Mouse (Mus musculus): Measurements from ENCODE around the gene Cdk11b. TPM values are rescaled to one million over a fixed set of nuclear protein-coding genes. Genes with fewer than 3 reads are reported as not detected.

The Cdk11b gene
- total and polyA plus RNA-seq, 2 experiments from 2014 or later = 15.3 to 36.8 TPM

GRCm38 (mm10) chr4:155690571-155691375 lies 66.1 kb downstream of the Cdk11b start:
- Histone ChIP-seq H3K9me3 (replicated peaks; ENCODE audit: control insufficient read depth, low read length) (no peaks in the 10 kb centered on the region), H3K27me3 (ENCODE audit: control insufficient read depth, insufficient read depth, low read length) (peaks cover 14% of the 10 kb centered on the region; the same call in 1 of the 2 replicates), H3K4me2 (ENCODE audit: low read depth, low read length) (no peak overlapping the region), H3K9ac (replicated peaks; ENCODE audit: low read depth, low read length) (no peak overlapping the region), H3K27ac (ENCODE audit: low read depth) (no peak overlapping the region), H3K4me1 (ENCODE audit: control insufficient read depth, insufficient read depth) (0 out of 2 replicates have a peak, but pooled peaks cover 6% of the 10 kb centered on the region), H3K4me3 (ENCODE audit: low read depth, low read length) (no peak overlapping the region), H3K36me3 (replicated peaks; ENCODE audit: control insufficient read depth, insufficient read depth, low read length) (no peaks in the 10 kb centered on the region)
- 71% methylated on average over 12 of the region's 12 CpGs for WGBS
- ATAC-seq (ENCODE audit: insufficient read depth, low read depth) (no peak), DNase-seq (ENCODE audit: low spot score) (no peak)
- no peak for TF ChIP-seq CTCF (IDR thresholded peaks at IDR 0.05; ENCODE audit: low read depth)
- TF ChIP-seq EP300 (IDR thresholded peaks at IDR 0.05; ENCODE audit: low read depth) = no peak

- Histone ChIP-seq H3K36me3 (replicated peaks; ENCODE audit: control insufficient read depth, insufficient read depth, low read length) (no peaks in the 10 kb centered on the region), H3K9me3 (replicated peaks; ENCODE audit: control insufficient read depth, low read length) (no peaks in the 10 kb centered on the region), H3K4me2 (ENCODE audit: low read depth, low read length) (no peak overlapping the region), H3K4me1 (ENCODE audit: control insufficient read depth, insufficient read depth) (0 out of 2 replicates have a peak, but pooled peaks cover 6% of the 10 kb centered on the region), H3K27me3 (ENCODE audit: control insufficient read depth, insufficient read depth, low read length) (peaks cover 17% of the 10 kb centered on the region; the same call in 1 of the 2 replicates), H3K27ac (ENCODE audit: low read depth) (no peak overlapping the region), H3K9ac (replicated peaks; ENCODE audit: low read depth, low read length) (no peak overlapping the region), H3K4me3 (ENCODE audit: low read depth, low read length) (no peak overlapping the region)
- ATAC-seq (ENCODE audit: insufficient read depth, low read depth) (no peak), DNase-seq (ENCODE audit: low spot score) (no peak)
- no peak for TF ChIP-seq EP300 (IDR thresholded peaks at IDR 0.05; ENCODE audit: low read depth)
- no peak for TF ChIP-seq CTCF (IDR thresholded peaks at IDR 0.05; ENCODE audit: low read depth)
- 93% methylated on average over 3 of the region's 3 CpGs for WGBS
These were observed 67.8 kb downstream of the Cdk11b start for GRCm38 (mm10) chr4:155692421-155692820.

GRCm38 (mm10) chr4:155694111-155694481 lies 69.4 kb downstream of the Cdk11b start, which contains the start of gene Fndc10:
Gene Fndc10 (plus strand): TSS chr4:155694342.
- Histone ChIP-seq H3K36me3 (replicated peaks; ENCODE audit: control insufficient read depth, insufficient read depth, low read length) (no peaks in the 10 kb centered on the region), H3K4me2 (ENCODE audit: low read depth, low read length) (peak within 1 kb of the TSS; percentile 95), H3K9me3 (replicated peaks; ENCODE audit: control insufficient read depth, low read length) (no peaks in the 10 kb centered on the region), H3K27me3 (ENCODE audit: control insufficient read depth, insufficient read depth, low read length) (peaks cover 17% of the 10 kb centered on the region; the same call in 1 of the 2 replicates), H3K4me3 (ENCODE audit: low read depth, low read length) (peak within 1 kb of the TSS; percentile 62), H3K9ac (replicated peaks; ENCODE audit: low read depth, low read length) (peak within 1 kb of the TSS; percentile 60), H3K27ac (ENCODE audit: low read depth) (peak within 1 kb of the TSS; percentile 39; the same call in 1 of the 2 replicates), H3K4me1 (ENCODE audit: control insufficient read depth, insufficient read depth) (0 out of 2 replicates have a peak, but pooled peaks cover 6% of the 10 kb centered on the region)
- ATAC-seq (ENCODE audit: insufficient read depth, low read depth) (peak; percentile 70), DNase-seq (ENCODE audit: low spot score) (no peak)
- WGBS = under 1% methylated on average over 46 of the region's 47 CpGs
- TF ChIP-seq CTCF (IDR thresholded peaks at IDR 0.05; ENCODE audit: low read depth) (peak; percentile 20; the same call in 1 of the 2 replicates), EP300 (IDR thresholded peaks at IDR 0.05; ENCODE audit: low read depth) (no peak)

- Histone ChIP-seq H3K27me3 (ENCODE audit: control insufficient read depth, insufficient read depth, low read length) (peaks cover 17% of the 10 kb centered on the region; the same call in 1 of the 2 replicates), H3K9ac (replicated peaks; ENCODE audit: low read depth, low read length) (peak overlapping the region; percentile 60), H3K4me2 (ENCODE audit: low read depth, low read length) (peak overlapping the region; percentile 95), H3K9me3 (replicated peaks; ENCODE audit: control insufficient read depth, low read length) (no peaks in the 10 kb centered on the region), H3K4me1 (ENCODE audit: control insufficient read depth, insufficient read depth) (0 out of 2 replicates have a peak, but pooled peaks cover 6% of the 10 kb centered on the region), H3K27ac (ENCODE audit: low read depth) (peak overlapping the region; percentile 39; the same call in 1 of the 2 replicates), H3K36me3 (replicated peaks; ENCODE audit: control insufficient read depth, insufficient read depth, low read length) (no peaks in the 10 kb centered on the region), H3K4me3 (ENCODE audit: low read depth, low read length) (peak overlapping the region; percentile 62)
- peak; percentile 15 for DNase-seq (ENCODE audit: low spot score)
- TF ChIP-seq CTCF (IDR thresholded peaks at IDR 0.05; ENCODE audit: low read depth) (no peak; the same call in 1 of the 2 replicates), EP300 (IDR thresholded peaks at IDR 0.05; ENCODE audit: low read depth) (no peak)
- ATAC-seq (ENCODE audit: insufficient read depth, low read depth) = peak; percentile 68
- 2% methylated on average over 91 of the region's 92 CpGs for WGBS
These were observed 70.1 kb downstream of the Cdk11b start for GRCm38 (mm10) chr4:155694482-155695401.

- no peak overlapping the region for H3K27ac ChIP-seq (ENCODE audit: low read depth)
- H3K4me3 ChIP-seq (ENCODE audit: low read depth, low read length) = no peak overlapping the region
- 0 out of 2 replicates have a peak, but pooled peaks cover 6% of the 10 kb centered on the region for H3K4me1 ChIP-seq (ENCODE audit: control insufficient read depth, insufficient read depth)
- 0 out of 2 replicates have a peak overlapping the region, but pooled peaks have one; percentile 95 for H3K4me2 ChIP-seq (ENCODE audit: low read depth, low read length)
- peaks cover 17% of the 10 kb centered on the region; the same call in 1 of the 2 replicates for H3K27me3 ChIP-seq (ENCODE audit: control insufficient read depth, insufficient read depth, low read length)
- H3K9ac ChIP-seq (replicated peaks; ENCODE audit: low read depth, low read length) = no peak overlapping the region
- no peaks in the 10 kb centered on the region for H3K9me3 ChIP-seq (replicated peaks; ENCODE audit: control insufficient read depth, low read length)
- WGBS = 79% methylated on average over 4 of the region's 4 CpGs
- ATAC-seq (ENCODE audit: insufficient read depth, low read depth) = no peak
- no peak for DNase-seq (ENCODE audit: low spot score)
- no peaks in the 10 kb centered on the region for H3K36me3 ChIP-seq (replicated peaks; ENCODE audit: control insufficient read depth, insufficient read depth, low read length)
- TF ChIP-seq CTCF (IDR thresholded peaks at IDR 0.05; ENCODE audit: low read depth) = no peak
- TF ChIP-seq EP300 (IDR thresholded peaks at IDR 0.05; ENCODE audit: low read depth) = no peak
These were observed 70.9 kb downstream of the Cdk11b start for GRCm38 (mm10) chr4:155695531-155696062.

All from heart, postnatal 0 days (tissue).